Mouse (Mus musculus) right cerebral cortex, adult 2 months (tissue): ENCODE data around the gene Ano4.
A peak's percentile ranks its signal among the peaks of the same experiment; 100 is the strongest.

Source experiments
- DNase-seq, 2 experiments: peaks; one replicate each; pipeline ENCODE4 v3.0.0; 2021 to 2022; ENCODE audit warnings: low spot score in 2 of 2

Gene Ano4

GRCm38 (mm10) chr10:89344491-89345195 lies at the start of gene Ano4:
Ano4 (minus strand) TSS chr10:89344762.
- DNase-seq: peak; percentile 24 to 28

DNA sequence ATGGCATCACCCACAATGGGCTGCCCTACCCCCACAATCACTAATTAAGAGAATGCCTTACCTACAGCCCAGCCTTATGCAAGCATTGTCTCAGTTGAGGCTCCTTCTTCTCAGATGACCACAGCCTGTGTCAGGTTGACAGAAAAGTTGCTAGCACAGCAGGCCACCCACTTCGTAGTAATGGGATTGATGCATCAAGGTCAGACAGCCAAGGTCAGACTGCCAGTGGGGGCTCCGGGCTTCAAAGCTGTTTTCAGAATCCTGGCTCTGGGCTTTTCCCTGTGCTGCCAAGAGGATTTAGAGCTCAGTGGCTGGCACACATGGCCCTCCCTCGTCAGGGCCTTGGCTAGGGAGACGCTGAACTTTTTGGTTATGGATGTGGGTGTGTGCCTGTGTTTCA lies 48.1 kb upstream of the Ano4 start:
- DNase-seq: no peak

DNA sequence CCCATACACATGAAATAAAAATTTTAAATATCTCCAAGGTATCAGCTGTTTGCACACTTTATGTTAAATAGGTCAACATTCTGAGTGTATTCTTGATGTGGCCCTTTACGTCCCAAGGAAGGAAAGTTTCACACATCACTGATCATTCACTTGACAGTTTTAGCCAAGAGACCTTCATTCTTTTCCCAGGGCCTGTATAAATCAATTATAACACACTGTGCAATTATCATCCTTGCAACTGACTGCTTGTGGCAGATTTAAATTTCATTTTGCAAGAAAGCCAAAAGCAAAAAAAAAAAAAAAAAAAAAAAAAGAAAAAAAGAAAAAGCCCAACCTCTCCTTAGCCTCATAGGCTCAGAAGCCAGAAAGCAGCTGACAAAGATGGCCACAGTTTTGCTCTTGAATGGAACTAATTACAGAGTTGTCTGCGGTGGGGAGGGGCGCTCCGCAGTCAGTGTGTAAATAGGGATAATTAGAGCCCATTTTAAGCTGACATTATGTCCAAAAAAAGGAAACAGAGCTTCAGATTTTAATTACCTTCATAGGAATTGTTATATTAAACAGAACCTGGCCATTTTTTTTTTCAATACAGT lies 47.1 kb upstream of the Ano4 start:
- DNase-seq: no peak

DNA sequence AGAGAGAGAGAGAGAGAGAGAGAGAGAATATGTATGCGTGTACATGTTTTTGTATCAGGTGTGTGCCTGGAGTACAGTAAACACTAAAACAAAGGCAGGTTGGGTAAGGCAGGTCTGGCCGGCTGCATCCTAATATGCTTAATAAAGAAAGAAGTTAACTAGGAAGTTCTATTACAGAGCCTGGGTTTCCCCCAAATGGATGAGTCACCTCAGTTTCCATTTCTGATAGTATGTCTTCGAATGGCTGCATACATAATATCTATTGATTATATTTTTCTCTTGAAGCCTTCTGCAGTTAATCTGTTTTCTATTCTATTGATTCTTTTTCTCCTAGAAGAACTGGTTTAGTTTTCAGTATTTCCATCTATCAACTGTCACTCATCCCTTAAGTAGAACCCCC lies 41.9 kb upstream of the Ano4 start:
- DNase-seq: no peak

DNA sequence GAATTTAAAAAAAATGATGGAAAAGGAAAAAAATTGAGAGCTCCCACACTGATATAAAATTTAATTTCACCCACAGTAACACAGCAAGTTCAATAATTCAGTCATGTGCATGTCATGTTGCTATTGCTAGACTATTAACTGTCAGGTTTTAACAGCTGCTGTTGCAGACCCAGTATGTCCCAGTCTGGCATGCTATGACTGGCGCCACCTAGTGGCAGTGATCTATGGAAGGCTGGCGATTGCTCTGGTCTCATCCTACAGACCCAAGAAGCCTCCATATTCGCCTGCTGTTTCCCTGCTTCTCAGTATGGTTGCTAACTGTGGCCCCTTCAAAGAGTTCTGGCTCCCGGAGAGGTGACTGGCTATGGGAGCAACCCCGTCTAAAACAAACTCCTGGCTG lies 38.9 kb upstream of the Ano4 start:
- peak; percentile 73 to 77 for DNase-seq

DNA sequence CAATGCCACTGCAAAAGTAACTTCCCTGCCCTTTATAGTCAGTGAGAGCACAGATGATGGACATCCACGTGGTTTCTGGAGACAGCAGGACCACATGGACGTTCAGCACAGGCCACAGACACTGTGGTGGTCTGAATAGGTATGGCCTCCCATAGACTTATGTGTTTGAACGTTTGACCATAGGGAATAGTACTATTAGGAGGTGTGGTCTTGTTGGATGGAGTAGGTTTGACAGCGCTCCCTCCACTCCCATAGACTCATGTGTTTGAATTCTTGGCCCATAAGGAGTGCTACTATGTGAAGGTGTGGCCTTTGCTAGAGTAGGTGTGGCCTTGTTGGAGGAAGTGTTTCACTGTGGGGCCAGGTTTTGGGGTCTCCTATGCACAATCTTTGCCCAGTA lies 33.2 kb upstream of the Ano4 start:
- DNase-seq: no peak

- DNase-seq: no peak
Measured at GRCm38 (mm10) chr10:89370051-89370450, 25.5 kb upstream of the Ano4 start.

- no peak for DNase-seq
Measured at GRCm38 (mm10) chr10:89358933-89359332, 14.4 kb upstream of the Ano4 start.

DNA sequence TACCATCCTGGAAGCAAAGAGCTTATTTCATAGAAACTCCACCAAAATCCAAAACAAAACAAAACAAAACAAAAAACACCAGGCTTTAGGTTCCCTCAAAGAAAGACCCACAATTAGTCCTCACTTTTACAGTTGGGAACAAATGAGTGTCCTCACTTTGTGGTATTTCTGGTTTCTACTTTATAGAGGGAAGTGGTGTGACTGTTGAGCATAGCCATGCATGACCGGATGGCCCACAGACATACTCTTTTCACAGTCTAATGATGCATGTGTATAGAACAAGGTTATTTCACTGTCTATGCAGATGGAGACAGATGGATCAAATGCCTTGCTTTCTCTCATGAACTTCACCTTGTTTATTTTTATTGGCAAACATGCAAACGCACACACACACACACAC lies 10.1 kb upstream of the Ano4 start:
- DNase-seq: no peak

DNA sequence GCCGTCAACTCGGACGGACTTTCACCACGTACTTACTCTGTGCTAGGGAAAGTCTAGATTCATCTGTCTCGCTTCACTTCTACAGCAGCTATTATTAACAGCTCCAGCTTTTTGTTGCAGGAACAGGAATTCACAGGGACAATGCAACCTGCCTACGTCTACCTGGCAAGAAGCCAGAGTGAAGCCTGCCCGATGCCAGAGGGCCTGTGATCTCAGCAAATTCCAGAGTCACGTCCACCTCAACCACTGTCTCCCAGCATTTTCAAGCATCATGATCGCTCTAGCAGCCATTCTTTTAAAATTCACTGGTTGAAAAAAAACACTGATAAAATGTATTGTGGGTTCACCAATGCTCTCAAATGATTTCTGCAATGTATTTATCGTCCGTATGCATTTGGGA lies 6.9 kb upstream of the Ano4 start:
- no peak for DNase-seq

GRCm38 (mm10) chr10:89345606-89346005 lies 1.0 kb upstream of the Ano4 start:
- DNase-seq: no peak

DNA sequence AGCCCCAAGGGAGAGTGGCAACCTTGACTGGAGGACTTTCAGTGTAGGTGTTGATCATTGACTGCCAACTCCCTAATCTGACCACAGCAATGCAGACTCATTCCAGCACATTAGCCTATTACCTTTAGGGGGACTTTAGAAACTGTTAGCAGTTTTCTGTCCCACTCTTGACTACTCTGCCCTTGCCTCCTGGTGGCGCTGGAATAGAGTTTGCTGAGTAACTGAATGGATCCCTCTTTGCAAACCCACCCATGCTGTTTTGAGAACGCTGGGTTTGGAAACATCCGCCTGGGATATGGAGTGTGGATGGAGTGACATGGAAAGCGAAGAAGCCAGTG lies 603 bp upstream of the Ano4 start:
- DNase-seq: no peak

GRCm38 (mm10) chr10:89344132-89344490 lies 451 bp downstream of the Ano4 start:
- no peak for DNase-seq

DNA sequence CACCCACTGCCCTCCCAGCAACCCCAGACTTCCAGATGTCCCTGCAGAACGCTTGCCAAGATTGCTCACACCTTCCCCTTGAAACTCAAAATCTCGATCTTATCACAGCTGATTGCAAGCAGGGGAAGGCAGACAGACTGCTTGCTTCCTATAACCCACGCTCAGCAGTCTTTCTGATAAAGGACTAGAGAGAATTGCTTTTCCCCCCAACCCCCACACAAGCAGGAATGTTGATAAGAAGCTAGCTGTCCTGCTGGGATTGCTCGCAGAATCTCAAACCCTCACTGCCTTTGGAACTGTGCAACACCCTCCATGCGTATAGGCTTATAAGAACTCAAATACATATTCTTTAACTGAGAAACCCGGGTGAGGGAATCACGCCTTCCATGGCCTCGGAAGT lies 846 bp downstream of the Ano4 start:
- DNase-seq: no peak

DNA sequence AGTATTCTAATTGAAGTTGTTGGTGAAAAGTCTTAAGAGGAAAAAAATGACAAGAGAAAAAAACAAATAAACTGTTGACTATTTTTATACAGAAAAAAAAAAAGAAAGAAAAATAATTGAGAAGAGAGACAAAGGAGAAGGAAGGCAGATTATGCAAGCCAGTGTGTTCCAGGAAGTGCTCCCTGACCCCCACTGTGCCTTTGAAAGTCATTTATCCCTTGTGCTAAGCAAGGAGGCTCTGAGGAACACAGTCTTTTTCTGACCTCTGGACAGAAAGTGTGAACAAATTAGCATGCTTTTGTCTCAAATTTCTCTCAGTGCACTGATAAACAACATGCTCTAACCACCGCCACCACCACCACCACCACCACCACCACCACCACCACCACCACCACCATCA lies 14.3 kb downstream of the Ano4 start:
- no peak for DNase-seq

- no peak for DNase-seq
Measured at GRCm38 (mm10) chr10:89329806-89330205, 14.8 kb downstream of the Ano4 start.

- DNase-seq: no peak
Measured at GRCm38 (mm10) chr10:89328876-89329275, 15.7 kb downstream of the Ano4 start.

DNA sequence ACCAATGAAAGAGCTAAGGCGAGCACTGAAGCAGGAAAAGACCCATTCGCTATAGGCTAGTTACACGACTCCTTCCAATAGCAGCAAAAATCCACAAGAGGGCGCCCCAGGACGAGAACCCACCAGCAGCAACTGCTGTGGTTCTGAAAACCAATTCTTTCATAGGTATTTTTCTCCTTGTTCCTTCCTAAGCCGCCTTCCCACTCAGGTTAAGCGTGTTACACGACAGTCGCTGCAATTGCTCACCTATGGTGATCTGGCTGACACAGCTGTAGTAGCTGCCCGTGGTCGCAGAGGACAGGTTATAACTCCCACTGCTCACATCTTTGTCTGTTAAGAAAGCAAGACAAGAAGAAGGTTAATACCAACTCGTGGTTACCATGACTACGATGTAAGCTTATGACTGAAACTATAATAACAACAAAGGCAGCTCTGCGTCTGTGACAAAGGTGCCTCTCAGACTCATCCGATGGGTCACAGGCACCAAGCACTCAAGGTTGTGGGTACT lies 17.5 kb downstream of the Ano4 start:
- DNase-seq: peak; percentile 87 to 89

GRCm38 (mm10) chr10:89326383-89326782 lies 18.2 kb downstream of the Ano4 start:
- no peak for DNase-seq

DNA sequence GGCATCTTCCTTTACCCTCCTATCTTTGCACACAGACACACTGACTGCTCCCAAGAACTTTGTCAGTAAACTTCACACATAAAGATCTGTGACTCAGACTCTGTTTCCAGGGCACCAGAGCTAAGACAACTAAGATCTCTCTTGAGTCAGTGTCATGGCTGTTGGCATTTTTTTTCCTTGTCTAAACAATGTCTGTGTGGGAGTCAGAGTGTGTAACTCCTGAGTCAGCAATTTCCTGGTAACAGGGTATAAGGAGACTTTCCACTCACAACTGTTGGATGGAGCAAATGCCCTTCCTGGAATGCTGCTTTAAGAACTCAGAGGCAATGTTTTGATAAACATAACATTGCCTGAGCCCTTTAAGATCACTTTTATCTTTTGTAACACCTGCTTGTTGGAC lies 37.0 kb downstream of the Ano4 start:
- no peak for DNase-seq

- no peak for DNase-seq
Measured at GRCm38 (mm10) chr10:89300346-89300745, 44.2 kb downstream of the Ano4 start.

- DNase-seq: no peak
Measured at GRCm38 (mm10) chr10:89292784-89293183, 51.8 kb downstream of the Ano4 start.

DNA sequence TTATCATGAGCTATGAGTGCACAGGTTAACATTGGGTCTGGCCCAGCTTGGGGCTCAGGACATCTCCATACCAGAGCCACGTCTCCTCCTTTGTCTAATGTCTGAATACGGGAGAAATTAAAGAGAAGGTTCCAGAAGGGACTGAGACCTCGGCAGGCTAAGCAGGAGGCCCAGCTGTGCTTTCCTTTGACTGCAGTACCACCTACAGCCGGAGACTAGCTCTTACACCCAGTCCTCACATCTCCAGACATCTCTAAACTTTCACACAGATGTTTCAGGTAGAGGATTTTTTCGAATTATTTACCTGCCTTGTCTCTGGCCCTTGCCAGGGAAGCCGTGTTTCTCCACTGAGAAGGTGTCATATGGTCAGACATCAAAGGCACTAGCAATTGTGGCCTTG lies 53.9 kb downstream of the Ano4 start:
- DNase-seq: no peak

DNA sequence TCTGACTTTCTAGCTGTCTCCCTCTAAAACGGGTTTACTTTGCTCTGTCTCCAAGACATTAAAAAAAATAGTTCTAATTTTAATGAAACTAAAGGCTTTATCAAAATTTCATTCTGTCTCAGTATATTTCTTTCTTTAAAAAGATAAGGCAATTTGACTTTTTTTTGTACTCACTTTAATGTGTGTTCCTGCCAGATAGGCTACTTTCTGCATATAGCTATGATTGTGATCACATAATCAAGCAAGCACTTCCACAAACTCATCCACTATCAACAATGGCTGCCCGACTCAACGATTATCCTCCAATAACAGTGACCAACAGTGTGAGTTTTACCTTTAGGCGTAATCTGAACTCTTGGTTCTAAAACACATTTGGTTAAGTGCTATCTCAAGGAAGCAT lies 55.3 kb downstream of the Ano4 start:
- DNase-seq: no peak
